Mouse (Mus musculus) hematopoietic stem cell, adult 5-6 weeks (primary cell): ENCODE measurements at regions not wholly inside any gene's neighbourhood (a gene's known extent, or its start where the extent isn't known, plus 50 kb on each side); places are given as distances from the start of the nearest gene placed in this dataset.

ENCODE experiments used
- ATAC-seq, 2 experiments: fragments of 125-278 bp in 1 of 2; replicated peaks in 1 of 2; 2 replicates each; pipeline ENCODE4 v1.8.0; 2016 to 2017; ENCODE audit warnings: inconsistent platforms in 2 of 2, mild to moderate bottlenecking in 2 of 2, moderate number of reproducible peaks in 2 of 2, low read depth in 1 of 2, moderate TSS enrichment in 1 of 2; ENCODE audit not compliant: low FRiP score in 2 of 2, poor library complexity in 2 of 2, severe bottlenecking in 2 of 2, insufficient read depth in 1 of 2, low TSS enrichment in 1 of 2

GRCm38 (mm10) chr19:59687681-59688080, 229.5 kb downstream of the Emx2 start:
- ATAC-seq = no peak

GRCm38 (mm10) chr19:59691541-59692096, 233.4 kb downstream of the Emx2 start:
- no peak for ATAC-seq

DNA sequence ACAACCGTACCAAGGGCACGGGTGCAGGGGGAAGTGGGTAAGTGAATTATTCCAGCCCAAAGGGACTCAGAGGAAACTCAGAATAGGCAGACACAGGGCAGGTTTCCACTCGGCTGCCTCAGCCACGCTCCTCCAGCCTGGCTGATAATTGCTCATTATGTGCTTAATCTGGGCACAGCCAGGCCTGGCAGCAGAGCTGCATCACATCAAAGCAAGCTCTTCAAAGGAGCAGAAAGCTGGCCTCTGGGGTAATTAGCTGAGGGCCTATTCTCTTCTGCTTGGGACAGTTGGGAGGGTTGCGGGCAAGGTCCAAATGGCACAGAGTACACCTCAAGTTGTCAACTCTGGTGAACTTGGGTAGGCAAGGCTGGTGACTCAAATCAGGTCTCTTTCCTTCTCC, 239.5 kb downstream of the Emx2 start:
- no peak for ATAC-seq

DNA sequence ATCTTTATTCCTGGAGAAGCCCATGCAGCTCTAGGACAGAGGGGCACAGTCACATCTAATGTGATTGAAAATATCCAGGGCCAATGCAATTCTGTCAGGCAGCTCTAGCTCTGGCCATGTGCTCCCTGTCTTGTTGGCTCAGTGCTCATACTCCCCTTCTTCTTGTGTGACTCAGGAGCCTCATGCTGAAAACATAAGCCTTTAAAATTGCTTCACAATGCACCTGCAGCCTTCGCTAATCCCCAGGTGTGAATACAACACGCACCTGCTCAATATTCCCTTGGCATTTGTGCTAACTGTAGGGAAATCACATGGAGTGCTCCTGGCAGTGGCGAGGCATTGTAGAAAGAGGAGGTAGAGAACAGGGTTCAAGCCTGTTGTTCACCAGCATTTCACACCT, 242.0 kb downstream of the Emx2 start:
- no peak for ATAC-seq

GRCm38 (mm10) chr19:59707106-59707505, 236.3 kb downstream of the Rab11fip2 start:
- ATAC-seq = no peak

GRCm38 (mm10) chr19:59709180-59709579, 234.3 kb downstream of the Rab11fip2 start:
- ATAC-seq = no peak

DNA sequence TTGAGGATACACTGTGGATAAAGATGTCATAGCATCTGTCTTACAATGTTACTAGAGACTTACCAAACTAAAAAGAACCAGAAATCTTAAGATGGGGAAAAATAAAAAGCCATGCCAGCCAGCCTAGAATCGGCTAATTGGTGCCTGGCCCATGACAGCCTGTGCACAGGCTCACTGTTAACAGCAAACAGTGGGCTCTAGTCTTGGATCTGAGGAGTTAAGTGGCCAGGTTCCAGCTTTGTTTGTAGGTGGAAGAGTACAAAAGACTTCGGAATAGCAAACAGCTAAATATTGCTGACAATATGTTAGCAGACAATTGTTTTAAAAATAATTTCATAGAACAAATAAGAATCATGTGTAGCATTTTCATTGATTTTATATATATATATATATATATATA, 228.4 kb downstream of the Rab11fip2 start:
- no peak for ATAC-seq

DNA sequence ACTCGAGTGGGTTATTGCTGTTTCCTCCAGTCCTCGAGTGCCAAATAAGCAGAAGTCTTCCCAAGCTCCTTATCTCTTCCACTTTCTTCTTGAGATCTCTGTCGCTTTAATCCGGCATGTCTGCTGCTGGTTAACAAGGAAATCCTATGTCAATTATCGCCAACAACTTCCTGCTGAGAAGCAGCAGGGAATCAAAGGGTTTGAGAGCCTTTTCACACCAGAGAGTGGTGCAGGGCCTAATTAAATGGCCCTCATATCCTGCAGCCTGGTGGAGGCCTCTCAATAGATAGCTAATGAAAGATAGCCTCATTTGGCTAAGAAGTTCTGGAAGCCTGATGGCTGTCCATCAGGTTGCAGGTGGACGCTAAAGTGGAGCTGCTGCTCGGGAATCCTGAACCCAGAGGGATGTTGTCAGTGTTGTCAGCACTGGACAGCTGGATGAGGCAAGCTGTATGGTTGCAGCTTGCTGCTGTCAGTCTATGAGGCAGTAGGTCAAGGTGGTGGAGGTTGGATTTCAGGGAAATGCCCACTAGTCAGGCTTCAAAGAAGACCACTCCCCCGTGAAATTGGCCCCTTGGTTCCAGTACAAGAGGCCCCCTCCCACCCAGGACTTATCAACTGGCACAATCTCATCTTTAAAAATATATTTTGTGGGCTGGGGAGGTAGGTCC, 225.5 kb downstream of the Rab11fip2 start:
- no peak for ATAC-seq

GRCm38 (mm10) chr19:59738541-59738940, 204.9 kb downstream of the Rab11fip2 start:
- ATAC-seq = no peak

- ATAC-seq = peak; percentile 62 to 84; a peak in 3 of 4 replicates
Observed at GRCm38 (mm10) chr19:59742946-59743345, 200.5 kb downstream of the Rab11fip2 start.

DNA sequence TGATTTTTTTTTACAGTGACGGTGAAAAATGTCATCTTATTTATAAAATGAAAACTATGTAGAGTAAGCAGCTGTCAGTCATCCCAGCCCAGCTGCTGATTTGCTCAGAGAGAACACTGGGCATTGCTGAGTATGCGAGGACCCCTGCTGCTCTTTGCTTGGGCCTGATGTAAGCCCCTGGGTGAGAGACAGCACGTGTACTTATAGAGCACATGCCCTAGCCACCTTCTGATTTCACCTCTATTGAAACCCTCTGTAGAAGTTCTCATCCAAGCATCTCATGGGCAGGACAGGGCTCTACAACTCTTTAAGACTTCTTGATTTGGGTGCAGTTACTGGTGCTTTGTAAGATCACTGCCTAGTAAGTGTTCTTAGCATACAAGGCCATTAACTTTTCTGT, 182.2 kb downstream of the Rab11fip2 start:
- no peak for ATAC-seq

DNA sequence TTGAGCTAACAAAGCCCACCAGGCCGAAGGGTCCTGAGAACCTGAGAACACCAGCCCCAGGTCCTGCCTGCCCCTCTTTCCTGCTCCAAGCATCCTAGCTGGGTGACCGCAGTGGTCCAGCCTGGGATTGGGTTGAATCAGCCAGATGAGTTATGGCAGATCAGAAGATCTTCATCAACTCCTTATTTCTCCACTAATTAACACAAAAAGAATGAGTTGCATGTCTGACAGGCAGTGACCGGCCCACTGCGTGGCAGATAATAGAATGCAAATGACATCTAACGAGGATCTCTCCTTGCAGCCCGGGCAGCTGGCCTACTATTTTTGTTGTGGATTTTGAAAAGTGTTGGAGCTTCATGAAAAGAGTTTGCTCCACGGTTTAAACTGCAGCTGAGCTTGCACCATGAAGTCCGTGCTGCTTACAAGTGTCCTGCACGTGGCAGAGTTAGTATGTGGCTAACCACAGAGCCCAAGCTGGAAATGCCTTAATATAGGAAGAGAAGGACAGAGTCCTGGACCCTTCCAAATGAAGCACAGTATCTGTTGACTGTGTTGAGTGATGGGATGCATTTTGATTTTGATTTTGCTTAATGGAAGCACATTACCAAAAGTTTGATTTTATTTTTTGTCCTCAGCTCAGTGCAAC, 158.9 kb downstream of the Rab11fip2 start:
- ATAC-seq = no peak

DNA sequence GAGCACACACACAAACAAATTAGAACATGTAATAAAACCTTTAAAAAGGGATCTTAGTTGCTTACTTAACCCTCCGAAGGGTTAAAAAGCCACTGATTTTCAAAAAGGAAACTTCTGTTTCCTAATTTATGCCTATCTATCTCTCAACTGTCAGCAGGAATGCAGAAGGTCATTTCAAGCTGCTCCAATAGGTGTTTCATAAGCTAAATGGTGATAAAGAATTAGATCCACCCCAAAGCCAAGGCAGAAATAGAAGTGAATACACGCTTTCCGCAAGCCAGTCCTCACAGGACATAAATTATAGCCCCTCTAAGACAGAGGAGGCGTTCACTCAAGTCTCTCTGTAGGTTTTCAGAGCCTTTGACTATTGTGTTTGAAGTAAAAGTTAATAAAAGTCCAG, 112.2 kb downstream of the Rab11fip2 start:
- peak; percentile 83 to 89 for ATAC-seq

DNA sequence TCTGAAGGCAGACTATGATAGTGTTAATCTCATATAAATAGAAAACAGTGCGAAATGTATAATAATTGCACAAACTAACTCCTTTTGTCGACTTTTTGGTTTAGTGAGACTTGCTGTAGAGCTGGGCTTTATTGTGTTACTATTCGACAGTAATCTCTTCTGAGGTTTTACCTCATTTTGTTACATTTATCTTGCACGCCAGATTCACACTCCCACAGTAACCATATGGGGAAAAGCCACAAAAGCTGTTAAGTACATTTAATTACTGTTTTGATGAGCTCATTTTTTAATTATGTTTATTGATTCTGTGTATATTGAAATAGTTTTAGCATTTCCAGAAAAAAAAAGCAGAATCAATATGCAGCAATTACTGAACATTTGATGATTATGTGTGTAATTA, 106.3 kb downstream of the Rab11fip2 start:
- no peak for ATAC-seq

DNA sequence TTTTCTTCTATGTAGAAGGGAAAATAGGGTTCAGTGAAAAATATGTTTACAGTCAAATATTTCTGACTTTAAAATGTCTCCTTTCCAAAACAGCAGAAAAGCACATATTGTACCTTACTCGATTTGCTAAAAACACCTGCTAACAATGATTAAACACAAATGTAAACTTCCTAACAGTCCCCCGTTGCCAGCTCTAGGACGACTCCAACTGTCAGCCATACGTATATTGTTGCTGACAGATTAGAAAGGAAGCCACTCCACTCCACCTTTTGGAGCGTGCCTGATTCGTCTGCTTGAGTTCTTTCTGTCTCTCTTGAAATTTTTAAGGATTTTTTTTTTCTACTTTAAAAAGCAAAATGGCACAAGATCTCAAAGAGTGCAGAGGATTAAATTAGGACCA, 105.8 kb downstream of the Rab11fip2 start:
- no peak for ATAC-seq

DNA sequence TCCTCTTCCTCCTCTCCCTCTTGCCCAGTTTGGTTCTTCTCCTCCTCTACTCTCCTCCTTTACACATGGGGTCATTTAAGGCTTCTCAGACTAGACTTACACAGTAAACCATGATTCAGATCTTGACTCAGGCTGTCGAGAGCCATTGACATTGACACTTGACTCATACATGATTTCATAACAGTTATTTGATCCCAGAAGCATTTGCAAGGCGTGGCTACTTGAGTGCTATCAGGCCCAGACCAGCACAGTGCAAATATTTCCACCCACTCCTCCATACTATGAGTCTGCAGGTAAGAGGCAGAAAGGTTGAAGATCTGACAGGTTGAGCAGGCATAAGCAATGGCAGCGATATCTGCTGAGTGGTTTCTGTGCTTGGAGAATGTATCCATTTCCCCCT, 99.2 kb downstream of the Rab11fip2 start:
- ATAC-seq = no peak

DNA sequence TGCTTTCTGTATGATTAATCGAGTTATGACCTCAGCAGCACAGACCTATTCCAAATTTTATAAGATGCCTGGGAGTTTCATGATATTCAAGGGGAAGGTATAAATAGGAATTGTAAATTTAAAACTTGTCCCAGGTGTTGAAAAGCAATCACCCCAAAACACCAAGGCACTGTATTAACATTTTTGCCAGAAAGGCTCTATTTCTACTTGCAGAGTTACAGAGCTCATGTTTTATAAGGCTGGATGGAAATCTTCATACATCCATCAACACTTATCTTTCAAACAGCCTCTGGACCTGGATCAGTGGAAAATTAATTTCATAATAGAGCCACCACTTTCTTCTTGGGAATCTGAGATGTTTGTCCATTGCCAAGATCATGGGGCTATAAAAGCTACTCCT, 96.6 kb downstream of the Rab11fip2 start:
- no peak for ATAC-seq

- ATAC-seq = no peak
Observed at GRCm38 (mm10) chr19:59850696-59851095, 92.8 kb downstream of the Rab11fip2 start.
